Mouse (Mus musculus) heart, embryonic 15.5 days (tissue): ENCODE data around the gene Hoxc11. TPM values are rescaled to one million over a fixed set of nuclear protein-coding genes. Genes with fewer than 3 reads are reported as not detected.

Experiments used
- ATAC-seq: fragments of 200-750 bp; cut with Nextera tagmentation; replicated peaks from 2 replicates; pipeline ENCODE4 v1.8.0; 2017; ENCODE audit warnings: low read depth, moderate TSS enrichment; ENCODE audit not compliant: insufficient number of reproducible peaks, insufficient read depth, low FRiP score
- H3K27ac ChIP-seq: fragments of 300-500 bp; sonication (generic); 2 replicates; pipeline ENCODE4 v1.5.1; 2015; ENCODE audit warnings: mild to moderate bottlenecking, inconsistent platforms
- H3K27me3 ChIP-seq: fragments of 300-500 bp; sonication (generic); 2 replicates; pipeline ENCODE4 v1.6.1; 2015; ENCODE audit warnings: inconsistent platforms
- H3K36me3 ChIP-seq: fragments of 300-500 bp; sonication (generic); 2 replicates; pipeline ENCODE4 v1.6.1; 2015; ENCODE audit warnings: mild to moderate bottlenecking, inconsistent platforms
- H3K4me1 ChIP-seq: fragments of 300-500 bp; sonication (generic); replicated peaks from 2 replicates; pipeline ENCODE4 v1.6.1; 2015; ENCODE audit warnings: inconsistent platforms
- H3K4me2 ChIP-seq: fragments of 300-500 bp; sonication (generic); 2 replicates; pipeline ENCODE4 v1.6.1; 2015; ENCODE audit warnings: inconsistent platforms, mild to moderate bottlenecking, moderate library complexity
- H3K4me3 ChIP-seq: fragments of 300-500 bp; sonication (generic); 2 replicates; pipeline ENCODE4 v1.5.1; 2015; ENCODE audit warnings: mild to moderate bottlenecking, inconsistent platforms
- H3K9ac ChIP-seq: fragments of 300-500 bp; sonication (generic); 2 replicates; pipeline ENCODE4 v1.6.1; 2015; ENCODE audit warnings: mild to moderate bottlenecking, inconsistent platforms
- H3K9me3 ChIP-seq: fragments of 300-500 bp; sonication (generic); replicated peaks from 2 replicates; pipeline ENCODE4 v1.6.1; 2016; ENCODE audit warnings: inconsistent platforms
- WGBS: fragments of 180-500 bp; shearing (Covaris S2); methylation state at CpG from one replicate; pipeline ENCODE4 v1.1.7; 2015; ENCODE audit warnings: mixed read lengths; 5-methylcytosine and 5-hydroxymethylcytosine counted together
- polyA plus RNA-seq: library from polyadenylated mRNA; unstranded; fragments of >200 nt; fragmentation: Nextera tagmentation; extraction: Ambion mirVana; gene quantifications from 2 replicates; pipeline ENCODE4 v1.2.1, GENCODE M21; 2015

Gene Hoxc11
- polyA plus RNA-seq, 1 experiment from 2014 or later: not detected

GRCm38 (mm10) chr15:102966776-102967311, 12.6 kb downstream of the Hoxc11 start, which contains the start of gene Hoxc10:
Gene Hoxc10 (plus strand): TSS chr15:102966796.
- Histone ChIP-seq H3K4me3 (peak within 1 kb of the TSS; percentile 13; the same call in 1 of the 2 replicates), H3K9me3 (no peaks in the 10 kb centered on the region), H3K36me3 (no peaks in the 10 kb centered on the region), H3K4me2 (peak within 1 kb of the TSS; percentile 33), H3K9ac (no peak within 1 kb of the TSS), H3K27me3 (peaks cover 97% of the 10 kb centered on the region), H3K27ac (no peak within 1 kb of the TSS), H3K4me1 (peaks cover 10% of the 10 kb centered on the region)
- ATAC-seq: no peak
- 4% methylated on average over 27 of the region's 27 CpGs for WGBS

- Histone ChIP-seq H3K27me3 (peaks cover 99% of the 10 kb centered on the region), H3K9ac (no peak within 1 kb of the TSS), H3K9me3 (no peaks in the 10 kb centered on the region), H3K4me2 (peak within 1 kb of the TSS; percentile 33), H3K4me3 (peak within 1 kb of the TSS; percentile 13; the same call in 1 of the 2 replicates), H3K4me1 (peaks cover 10% of the 10 kb centered on the region), H3K27ac (no peak within 1 kb of the TSS), H3K36me3 (no peaks in the 10 kb centered on the region)
- no peak for ATAC-seq
- 5% methylated on average over 12 of the region's 12 CpGs for WGBS
These were observed 13.0 kb downstream of the Hoxc11 start, which contains the start of gene Hoxc5 for GRCm38 (mm10) chr15:102967312-102967510. Gene Hoxc5 (plus strand): TSS chr15:102967443.

GRCm38 (mm10) chr15:102967511-102968397, 13.5 kb downstream of the Hoxc11 start:
- Histone ChIP-seq H3K27ac (no peak overlapping the region), H3K9ac (no peak overlapping the region), H3K27me3 (peaks cover 99% of the 10 kb centered on the region), H3K4me3 (no peak overlapping the region), H3K4me1 (peaks cover 10% of the 10 kb centered on the region), H3K9me3 (no peaks in the 10 kb centered on the region), H3K36me3 (no peaks in the 10 kb centered on the region), H3K4me2 (no peak overlapping the region)
- ATAC-seq: no peak
- WGBS: 4% methylated on average over 34 of the region's 34 CpGs

- Histone ChIP-seq H3K27me3 (peaks cover 99% of the 10 kb centered on the region), H3K4me2 (no peak overlapping the region), H3K4me3 (no peak overlapping the region), H3K9ac (no peak overlapping the region), H3K4me1 (peaks cover 10% of the 10 kb centered on the region), H3K9me3 (no peaks in the 10 kb centered on the region), H3K36me3 (no peaks in the 10 kb centered on the region), H3K27ac (no peak overlapping the region)
- 40% methylated on average over 1 of the region's 1 CpGs for WGBS
- ATAC-seq: no peak
These were observed 15.1 kb downstream of the Hoxc11 start for GRCm38 (mm10) chr15:102969296-102969695.

- no peak for ATAC-seq
- Histone ChIP-seq H3K9ac (no peak overlapping the region), H3K27me3 (peaks cover 97% of the 10 kb centered on the region), H3K36me3 (no peaks in the 10 kb centered on the region), H3K27ac (no peak overlapping the region), H3K4me2 (no peak overlapping the region), H3K4me1 (peaks cover 10% of the 10 kb centered on the region), H3K9me3 (no peaks in the 10 kb centered on the region), H3K4me3 (no peak overlapping the region)
- WGBS: 2% methylated on average over 12 of the region's 12 CpGs
These were observed 16.5 kb downstream of the Hoxc11 start for GRCm38 (mm10) chr15:102970740-102971139.

GRCm38 (mm10) chr15:102972254-102972653, 18.0 kb downstream of the Hoxc11 start:
- peaks cover 6% of the 10 kb centered on the region for H3K4me1 ChIP-seq
- no peak overlapping the region for H3K27ac ChIP-seq
- H3K9ac ChIP-seq: no peak overlapping the region
- no peaks in the 10 kb centered on the region for H3K36me3 ChIP-seq
- H3K4me3 ChIP-seq: no peak overlapping the region
- H3K9me3 ChIP-seq: no peaks in the 10 kb centered on the region
- peaks cover 97% of the 10 kb centered on the region for H3K27me3 ChIP-seq
- H3K4me2 ChIP-seq: no peak overlapping the region
- no peak for ATAC-seq
- WGBS: under 1% methylated on average over 21 of the region's 21 CpGs

- peaks cover 8% of the 10 kb centered on the region for H3K4me1 ChIP-seq
- no peaks in the 10 kb centered on the region for H3K9me3 ChIP-seq
- 7% methylated on average over 6 of the region's 6 CpGs for WGBS
- H3K4me3 ChIP-seq: no peak overlapping the region
- no peak overlapping the region for H3K27ac ChIP-seq
- ATAC-seq: no peak
- no peak overlapping the region for H3K4me2 ChIP-seq
- peaks cover 97% of the 10 kb centered on the region for H3K27me3 ChIP-seq
- no peaks in the 10 kb centered on the region for H3K36me3 ChIP-seq
- H3K9ac ChIP-seq: no peak overlapping the region
These were observed 18.5 kb downstream of the Hoxc11 start for GRCm38 (mm10) chr15:102972753-102973152.

GRCm38 (mm10) chr15:102975034-102975433, 20.8 kb downstream of the Hoxc11 start:
- peaks cover 98% of the 10 kb centered on the region for H3K27me3 ChIP-seq
- H3K4me1 ChIP-seq: peaks cover 8% of the 10 kb centered on the region
- no peak overlapping the region for H3K4me3 ChIP-seq
- no peak overlapping the region for H3K27ac ChIP-seq
- no peak overlapping the region for H3K4me2 ChIP-seq
- no peak for ATAC-seq
- no peaks in the 10 kb centered on the region for H3K36me3 ChIP-seq
- H3K9ac ChIP-seq: no peak overlapping the region
- WGBS: 9% methylated on average over 7 of the region's 7 CpGs
- no peaks in the 10 kb centered on the region for H3K9me3 ChIP-seq

GRCm38 (mm10) chr15:102975688-102976111, 21.5 kb downstream of the Hoxc11 start:
- 2% methylated on average over 21 of the region's 21 CpGs for WGBS
- Histone ChIP-seq H3K9me3 (no peaks in the 10 kb centered on the region), H3K36me3 (no peaks in the 10 kb centered on the region), H3K4me1 (peaks cover 8% of the 10 kb centered on the region), H3K27ac (no peak overlapping the region), H3K9ac (no peak overlapping the region), H3K27me3 (peaks cover 98% of the 10 kb centered on the region), H3K4me3 (no peak overlapping the region), H3K4me2 (no peak overlapping the region)
- no peak for ATAC-seq

- no peak within 1 kb of the TSS for H3K27ac ChIP-seq
- no peak for ATAC-seq
- 4% methylated on average over 13 of the region's 20 CpGs for WGBS
- peaks cover 98% of the 10 kb centered on the region for H3K27me3 ChIP-seq
- H3K4me1 ChIP-seq: peaks cover 8% of the 10 kb centered on the region
- peak within 1 kb of the TSS; percentile 35 for H3K4me3 ChIP-seq
- 0 out of 2 replicates have a peak within 1 kb of the TSS, but pooled peaks have one; percentile 21 for H3K9ac ChIP-seq
- no peaks in the 10 kb centered on the region for H3K36me3 ChIP-seq
- peak within 1 kb of the TSS; percentile 50 for H3K4me2 ChIP-seq
- H3K9me3 ChIP-seq: no peaks in the 10 kb centered on the region
These were observed 21.9 kb downstream of the Hoxc11 start, which contains the start of gene Hoxc9 for GRCm38 (mm10) chr15:102976171-102976570. Gene Hoxc9 (plus strand): TSS chr15:102976439.

GRCm38 (mm10) chr15:102976631-102977422, 22.6 kb downstream of the Hoxc11 start:
- Histone ChIP-seq H3K4me2 (peak overlapping the region; percentile 50), H3K4me1 (peaks cover 15% of the 10 kb centered on the region), H3K36me3 (no peaks in the 10 kb centered on the region), H3K9me3 (no peaks in the 10 kb centered on the region), H3K27ac (no peak overlapping the region), H3K27me3 (peaks cover 98% of the 10 kb centered on the region), H3K4me3 (peak overlapping the region; percentile 35), H3K9ac (0 out of 2 replicates have a peak overlapping the region, but pooled peaks have one; percentile 21)
- no peak for ATAC-seq
- WGBS: 2% methylated on average over 37 of the region's 37 CpGs
